Mouse (Mus musculus): ENCODE results near the gene Slc25a19.

Gene Slc25a19

GRCm38 (mm10) chr11:115599722-115600121 is 28.4 kb downstream of the Slc25a19 start:
- no peak for DNase-seq (ENCODE audit: low read depth, low spot score)

GRCm38 (mm10) chr11:115598309-115598708 is 29.8 kb downstream of the Slc25a19 start:
- no peak for DNase-seq (ENCODE audit: low read depth, low spot score)

- DNase-seq (ENCODE audit: low read depth, low spot score) = peak; percentile 26
Observed at GRCm38 (mm10) chr11:115595209-115595608, 32.9 kb downstream of the Slc25a19 start.

GRCm38 (mm10) chr11:115590526-115591075 is 37.5 kb downstream of the Slc25a19 start:
- no peak for DNase-seq (ENCODE audit: low read depth, low spot score)

GRCm38 (mm10) chr11:115587984-115588383 is 40.1 kb downstream of the Slc25a19 start:
- DNase-seq (ENCODE audit: low read depth, low spot score) = no peak

- DNase-seq (ENCODE audit: low read depth, low spot score) = no peak
Observed at GRCm38 (mm10) chr11:115586403-115586802, 41.7 kb downstream of the Slc25a19 start.

GRCm38 (mm10) chr11:115585573-115586100 is 42.5 kb downstream of the Slc25a19 start:
- DNase-seq (ENCODE audit: low read depth, low spot score) = no peak

GRCm38 (mm10) chr11:115584376-115585073 is 43.6 kb downstream of the Slc25a19 start:
- DNase-seq (ENCODE audit: low read depth, low spot score) = no peak

GRCm38 (mm10) chr11:115582913-115583606 is 45.0 kb downstream of the Slc25a19 start:
- DNase-seq (ENCODE audit: low read depth, low spot score) = no peak

- no peak for DNase-seq (ENCODE audit: low read depth, low spot score)
Observed at GRCm38 (mm10) chr11:115579080-115579479, 49.0 kb downstream of the Slc25a19 start.

- no peak for DNase-seq (ENCODE audit: low read depth, low spot score)
Observed at GRCm38 (mm10) chr11:115564961-115565360, 63.1 kb downstream of the Slc25a19 start.

Data from CD4-positive helper T cell, adult 2 months (primary cell).